Comparison of ENCODE assay signal across 29 mouse cellular contexts in genomic region chr19:11266052-11266845, GRCm38 (mm10). TPM values are rescaled to one million over a fixed set of nuclear protein-coding genes. Genes with fewer than 3 reads are reported as not detected.
DNase-seq lines count a peak whose midpoint lies in the region; ATAC-seq and TF ChIP-seq lines count a peak whose summit lies in the region.
"Had no signal": no experiment of that assay in that cellular context is flagged by ENCODE, and none has a peak within 500 bp of the region (broad histone marks: within the 10 kb centered on the region; RNA-seq: fewer than 3 reads in every experiment).

TSS of gene Ms4a1 (minus strand) at chr19:11266241.

- WGBS in bone marrow, adult 2 months = 66% methylated on average over 8 of the region's 8 CpGs

- DNase-seq in lung, postnatal 10 days = peak; percentile 7
- DNase-seq in lung, adult 18-20 months = no peak
- peak; percentile 88 to 92 for DNase-seq in spleen, postnatal 36 days (ENCODE audit: low spot score in 2 of 2)
- no peak for DNase-seq in right cerebral cortex, postnatal 10 days (ENCODE audit: low spot score in 2 of 2)
- DNase-seq in MN1 (ENCODE audit: low spot score) = no peak
- no peak for DNase-seq in layer of hippocampus, adult 2 months (ENCODE audit: low spot score in 2 of 2)
- DNase-seq: adrenal gland, adult 2 months; cerebellum, adult 18-20 months; cerebellum, postnatal 14 days; kidney, adult 8-10 months; kidney, postnatal 36 days; layer of hippocampus, adult 9-11 months; retina, postnatal 1 day; thymus, postnatal 25 days had no signal

- peak within 1 kb of the TSS; percentile 63 for H3K4me3 ChIP-seq in bone marrow, adult 2 months (replicated peaks; ENCODE audit: control insufficient read depth, low read depth, low read length)
- no peak within 1 kb of the TSS for H3K4me3 ChIP-seq in layer of hippocampus, adult 2 months
- H3K4me3 ChIP-seq: embryonic facial prominence, embryonic 12.5 days; forebrain, embryonic 12.5 days; hindbrain, embryonic 15.5 days; midbrain, embryonic 13.5 days; stomach, embryonic 15.5 days had no signal

- H3K4me1 ChIP-seq in bone marrow, adult 2 months (ENCODE audit: control insufficient read depth, insufficient read depth, low read length) = no peaks in the 10 kb centered on the region; the same call in 1 of the 2 replicates
- H3K4me1 ChIP-seq: embryonic facial prominence, embryonic 12.5 days; forebrain, embryonic 12.5 days; hindbrain, embryonic 15.5 days; midbrain, embryonic 13.5 days; stomach, embryonic 15.5 days had no signal

- TF ChIP-seq CTCF in bone marrow, adult 2 months (IDR thresholded peaks at IDR 0.05; ENCODE audit: control insufficient read depth, insufficient read depth, low read length) = no peak
- no peak for TF ChIP-seq CTCF in layer of hippocampus, adult 2 months (conservative IDR thresholded peaks at IDR 0.05)

- peak; percentile 89 for ATAC-seq in neutrophil, adult 5-6 weeks (ENCODE audit: extremely low read depth, insufficient number of reproducible peaks, low FRiP score, poor library complexity, severe bottlenecking)
- ATAC-seq: midbrain, embryonic 13.5 days had no signal

- H3K27ac ChIP-seq in bone marrow, adult 2 months (ENCODE audit: control insufficient read depth, insufficient read depth, low read depth, low read length, poor library complexity) = peak within 1 kb of the TSS; percentile 73; the same call in 1 of the 2 replicates
- no peak within 1 kb of the TSS for H3K27ac ChIP-seq in layer of hippocampus, adult 2 months
- H3K27ac ChIP-seq: embryonic facial prominence, embryonic 12.5 days; forebrain, embryonic 12.5 days; hindbrain, embryonic 15.5 days; midbrain, embryonic 13.5 days; stomach, embryonic 15.5 days had no signal

- TF ChIP-seq POLR2A in bone marrow, adult 2 months (IDR thresholded peaks at IDR 0.05; ENCODE audit: borderline replicate concordance, control insufficient read depth, low read depth, low read length) = no peak

RNA-seq across cellular contexts. Expression of gene Ms4a1, which starts in this region (rescaled TPM):
- polyA plus RNA-seq in bone marrow, adult 2 months (2011; ENCODE audit: insufficient read depth, insufficient read length, low replicate concordance, missing spikeins) = 7.0 and 9.9 TPM in 2 replicates
- total RNA-seq in neutrophil, adult 5-6 weeks (2017) = 552 and 558 TPM in 2 replicates
- total RNA-seq in layer of hippocampus, adult 2 months (2021) = not detected
- total RNA-seq: hematopoietic stem cell, adult 5-6 weeks; left cerebral cortex, adult 18-20 months; left cerebral cortex, postnatal 36 days had no signal
- polyA plus RNA-seq: forebrain, embryonic 12.5 days; G1E; heart, embryonic 16.5 days; hindbrain, embryonic 15.5 days; intestine, embryonic 14.5 days; limb, embryonic 14.5 days; midbrain, embryonic 13.5 days; neural tube, embryonic 11.5 days; stomach, embryonic 15.5 days had no signal

Comparison
In these comparisons a context has a peak if more than half of its experiments do, and no peak if none do; other contexts are left out.
1. RNA of gene Ms4a1 (total RNA-seq): 552 to 558 TPM in neutrophil, adult 5-6 weeks; not detected in layer of hippocampus, adult 2 months; every median in the first group is over 100 times any median in the second.
2. DNase-seq: peak in lung, postnatal 10 days (single experiment) and spleen, postnatal 36 days (2 of 2); none in lung, adult 18-20 months (0 of 2), right cerebral cortex, postnatal 10 days (0 of 2), MN1 (single experiment) and layer of hippocampus, adult 2 months (0 of 2).